Mouse (Mus musculus) midbrain, embryonic 11.5 days (tissue): ENCODE measurements around the gene 1700017B05Rik. TPM values are rescaled to one million over a fixed set of nuclear protein-coding genes. Genes with fewer than 3 reads are reported as not detected.
"Not testable (repeated sequence)": the region's sequence is repeated elsewhere in the genome, so short reads cannot be mapped to it uniquely, and the experiment has no call there.

Experiments
- ATAC-seq: fragments of 200-750 bp; cut with Nextera tagmentation; 2 replicates; pipeline ENCODE4 v1.8.0; 2017; ENCODE audit warnings: moderate TSS enrichment, moderate library complexity; ENCODE audit not compliant: low FRiP score
- DNase-seq: peaks from one replicate; pipeline ENCODE4 v3.0.0; 2015; ENCODE audit warnings: low spot score; ENCODE audit errors: missing footprints
- H3K27ac ChIP-seq: fragments of 300-500 bp; sonication (generic); 2 replicates; pipeline ENCODE4 v1.5.1; 2014; ENCODE audit warnings: low read depth, low read length
- H3K27me3 ChIP-seq: fragments of 300-500 bp; sonication (generic); 2 replicates; pipeline ENCODE4 v1.6.1; 2014; ENCODE audit warnings: mild to moderate bottlenecking, low read length, moderate library complexity, mixed read lengths; ENCODE audit not compliant: control insufficient read depth, insufficient read depth
- H3K36me3 ChIP-seq: fragments of 300-500 bp; sonication (generic); 2 replicates; pipeline ENCODE4 v1.6.1; 2014; ENCODE audit warnings: mild to moderate bottlenecking, low read length, moderate library complexity, mixed read lengths; ENCODE audit not compliant: control insufficient read depth, insufficient read depth
- H3K4me1 ChIP-seq: fragments of 300-500 bp; sonication (generic); 2 replicates; pipeline ENCODE4 v1.6.1; 2014; ENCODE audit warnings: low read length; ENCODE audit not compliant: control insufficient read depth, insufficient read depth
- H3K4me2 ChIP-seq: fragments of 300-500 bp; sonication (generic); 2 replicates; pipeline ENCODE4 v1.6.1; 2014; ENCODE audit warnings: mild to moderate bottlenecking, moderate library complexity
- H3K4me3 ChIP-seq: fragments of 300-500 bp; sonication (generic); 2 replicates; pipeline ENCODE4 v1.5.1; 2014; ENCODE audit warnings: low read depth, low read length
- H3K9ac ChIP-seq: fragments of 300-500 bp; sonication (generic); 2 replicates; pipeline ENCODE4 v1.6.1; 2014; ENCODE audit warnings: low read length
- H3K9me3 ChIP-seq: fragments of 300-500 bp; sonication (generic); 2 replicates; pipeline ENCODE4 v1.6.1; 2016; ENCODE audit warnings: low read length; ENCODE audit not compliant: control insufficient read depth
- WGBS: fragments of 180-500 bp; shearing (Covaris S2); extraction: QIAGEN DNeasy Blood & Tissue Kit; methylation state at CpG from one replicate; pipeline ENCODE4 v1.1.7; 2014; 5-methylcytosine and 5-hydroxymethylcytosine counted together
- polyA plus RNA-seq: library from polyadenylated mRNA; unstranded; fragments of >200 nt; fragmentation: Nextera tagmentation; extraction: Ambion mirVana; gene quantifications from 2 replicates; pipeline ENCODE4 v1.2.1, GENCODE M21; 2014

The 1700017B05Rik gene
- polyA plus RNA-seq, 1 experiment from 2014 or later = 9.3 TPM

- Histone ChIP-seq H3K9ac (no peak overlapping the region), H3K9me3 (no peaks in the 10 kb centered on the region), H3K4me1 (no peaks in the 10 kb centered on the region), H3K4me3 (no peak overlapping the region), H3K36me3 (no peaks in the 10 kb centered on the region), H3K27ac (no peak overlapping the region), H3K4me2 (no peak overlapping the region), H3K27me3 (no peaks in the 10 kb centered on the region)
- DNase-seq (no peak), ATAC-seq (no peak)
- 75% methylated on average over 8 of the region's 8 CpGs for WGBS
These were observed 30.7 kb downstream of the 1700017B05Rik start for GRCm38 (mm10) chr9:57231536-57232255.

- ATAC-seq = no peak
- Histone ChIP-seq H3K4me3 (no peak overlapping the region), H3K27ac (no peak overlapping the region), H3K9ac (no peak overlapping the region), H3K36me3 (no peaks in the 10 kb centered on the region), H3K4me2 (no peak overlapping the region), H3K9me3 (no peaks in the 10 kb centered on the region), H3K27me3 (no peaks in the 10 kb centered on the region), H3K4me1 (no peaks in the 10 kb centered on the region)
- no peak for DNase-seq
- WGBS = 63% methylated on average over 9 of the region's 9 CpGs
These were observed 32.1 kb downstream of the 1700017B05Rik start for GRCm38 (mm10) chr9:57230146-57230783.

- Histone ChIP-seq H3K36me3 (no peaks in the 10 kb centered on the region), H3K4me1 (no peaks in the 10 kb centered on the region), H3K4me2 (no peak overlapping the region), H3K9ac (no peak overlapping the region), H3K27ac (no peak overlapping the region), H3K4me3 (no peak overlapping the region), H3K9me3 (no peaks in the 10 kb centered on the region), H3K27me3 (no peaks in the 10 kb centered on the region)
- DNase-seq (no peak), ATAC-seq (no peak)
- WGBS = 84% methylated on average over 4 of the region's 4 CpGs
These were observed 32.7 kb downstream of the 1700017B05Rik start for GRCm38 (mm10) chr9:57229726-57230125.

- DNase-seq (no peak), ATAC-seq (no peak)
- no peak overlapping the region for H3K27ac ChIP-seq
- no peaks in the 10 kb centered on the region for H3K9me3 ChIP-seq
- no peaks in the 10 kb centered on the region for H3K4me1 ChIP-seq
- H3K36me3 ChIP-seq = no peaks in the 10 kb centered on the region
- H3K4me2 ChIP-seq = no peak overlapping the region
- H3K27me3 ChIP-seq = no peaks in the 10 kb centered on the region
- H3K9ac ChIP-seq = no peak overlapping the region
- 81% methylated on average over 4 of the region's 4 CpGs for WGBS
- H3K4me3 ChIP-seq = no peak overlapping the region
These were observed 34.2 kb downstream of the 1700017B05Rik start for GRCm38 (mm10) chr9:57228186-57228585.

GRCm38 (mm10) chr9:57227203-57227602, 35.2 kb downstream of the 1700017B05Rik start:
- Histone ChIP-seq H3K36me3 (no peaks in the 10 kb centered on the region), H3K4me2 (no peak overlapping the region), H3K27me3 (no peaks in the 10 kb centered on the region), H3K27ac (no peak overlapping the region), H3K4me1 (no peaks in the 10 kb centered on the region), H3K9me3 (no peaks in the 10 kb centered on the region), H3K4me3 (no peak overlapping the region), H3K9ac (no peak overlapping the region)
- ATAC-seq (no peak), DNase-seq (no peak)
- WGBS = 68% methylated on average over 5 of the region's 5 CpGs

GRCm38 (mm10) chr9:57226628-57227122, 35.7 kb downstream of the 1700017B05Rik start:
- not testable (repeated sequence) for ATAC-seq, H3K4me2 ChIP-seq, H3K36me3 ChIP-seq, H3K9me3 ChIP-seq, H3K4me3 ChIP-seq, DNase-seq, H3K27ac ChIP-seq, H3K27me3 ChIP-seq, H3K4me1 ChIP-seq, H3K9ac ChIP-seq
- WGBS = 84% methylated on average over 6 of the region's 6 CpGs

GRCm38 (mm10) chr9:57225780-57226627, 36.4 kb downstream of the 1700017B05Rik start:
- Histone ChIP-seq H3K4me2 (no peak overlapping the region), H3K36me3 (no peaks in the 10 kb centered on the region), H3K4me1 (no peaks in the 10 kb centered on the region), H3K4me3 (no peak overlapping the region), H3K9ac (no peak overlapping the region), H3K9me3 (no peaks in the 10 kb centered on the region), H3K27me3 (no peaks in the 10 kb centered on the region), H3K27ac (no peak overlapping the region)
- ATAC-seq (no peak), DNase-seq (no peak)
- 81% methylated on average over 13 of the region's 13 CpGs for WGBS

GRCm38 (mm10) chr9:57223341-57223740, 39.1 kb downstream of the 1700017B05Rik start:
- H3K9me3 ChIP-seq = no peaks in the 10 kb centered on the region
- H3K36me3 ChIP-seq = no peaks in the 10 kb centered on the region
- H3K4me3 ChIP-seq = no peak overlapping the region
- H3K27ac ChIP-seq = no peak overlapping the region
- DNase-seq = no peak
- H3K4me2 ChIP-seq = no peak overlapping the region
- H3K9ac ChIP-seq = no peak overlapping the region
- ATAC-seq = no peak
- no peaks in the 10 kb centered on the region for H3K27me3 ChIP-seq
- H3K4me1 ChIP-seq = no peaks in the 10 kb centered on the region

GRCm38 (mm10) chr9:57220356-57220755, 42.1 kb downstream of the 1700017B05Rik start:
- 33% methylated on average over 6 of the region's 6 CpGs for WGBS

More at GRCm38 (mm10) chr9:57220356-57220755, 42.1 kb downstream of the 1700017B05Rik start:
- H3K4me3 ChIP-seq = no peak overlapping the region
- H3K27me3 ChIP-seq = no peaks in the 10 kb centered on the region
- no peak overlapping the region for H3K27ac ChIP-seq
- no peaks in the 10 kb centered on the region for H3K4me1 ChIP-seq
- no peak overlapping the region for H3K9ac ChIP-seq
- no peaks in the 10 kb centered on the region for H3K9me3 ChIP-seq
- H3K36me3 ChIP-seq = no peaks in the 10 kb centered on the region
- DNase-seq (peak; percentile 84), ATAC-seq (no peak)
- H3K4me2 ChIP-seq = no peak overlapping the region
